Mouse (Mus musculus) midbrain, postnatal 0 days (tissue): Measurements from ENCODE around the gene Rbck1. TPM values are rescaled to one million over a fixed set of nuclear protein-coding genes. Genes with fewer than 3 reads are reported as not detected.

Source experiments
- ATAC-seq: fragments of 200-750 bp; cut with Nextera tagmentation; 2 replicates; pipeline ENCODE4 v1.8.0; 2017; ENCODE audit warnings: moderate number of reproducible peaks, mild to moderate bottlenecking, moderate TSS enrichment, moderate library complexity; ENCODE audit not compliant: low FRiP score
- DNase-seq: peaks from one replicate; pipeline ENCODE4 v3.0.0-alpha.2; 2015; ENCODE audit warnings: low spot score
- H3K27ac ChIP-seq: fragments of 300-500 bp; sonication (generic); 2 replicates; pipeline ENCODE4 v1.5.1; 2014; ENCODE audit warnings: low read depth, mild to moderate bottlenecking, low read length, mixed read lengths
- H3K27me3 ChIP-seq: fragments of 300-500 bp; sonication (generic); 2 replicates; pipeline ENCODE4 v1.6.1; 2014; ENCODE audit warnings: low read length, control low read depth, mixed read lengths; ENCODE audit not compliant: insufficient read depth
- H3K36me3 ChIP-seq: fragments of 300-500 bp; sonication (generic); 2 replicates; pipeline ENCODE4 v1.6.1; 2014; ENCODE audit warnings: low read length, control low read depth, mixed read lengths; ENCODE audit not compliant: insufficient read depth
- H3K4me1 ChIP-seq: fragments of 300-500 bp; sonication (generic); 2 replicates; pipeline ENCODE4 v1.6.1; 2014; ENCODE audit warnings: mild to moderate bottlenecking, control low read depth, antibody characterized with exemption, low read length, mixed read lengths; ENCODE audit not compliant: insufficient read depth
- H3K4me2 ChIP-seq: fragments of 300-500 bp; sonication (generic); 2 replicates; pipeline ENCODE4 v1.6.1; 2014; ENCODE audit warnings: low read depth, mild to moderate bottlenecking, low read length, mixed read lengths; ENCODE audit not compliant: poor library complexity, severe bottlenecking
- H3K4me3 ChIP-seq: fragments of 300-500 bp; sonication (generic); 2 replicates; pipeline ENCODE4 v1.5.1; 2014; ENCODE audit warnings: low read depth, mild to moderate bottlenecking, low read length, moderate library complexity
- H3K9ac ChIP-seq: fragments of 300-500 bp; sonication (generic); replicated peaks from 2 replicates; pipeline ENCODE4 v1.6.1; 2014; ENCODE audit warnings: mild to moderate bottlenecking, low read length, moderate library complexity, mixed read lengths; ENCODE audit not compliant: poor library complexity, severe bottlenecking
- H3K9me3 ChIP-seq: fragments of 300-500 bp; sonication (generic); 2 replicates; pipeline ENCODE4 v1.6.1; 2016; ENCODE audit warnings: low read length, control low read depth
- CTCF ChIP-seq: IDR thresholded peaks from 2 replicates; pipeline ENCODE4 v1.5.1; 2016; ENCODE audit warnings: antibody characterized with exemption, mild to moderate bottlenecking
- WGBS: fragments of 180-500 bp; shearing (Covaris S2); extraction: QIAGEN DNeasy Blood & Tissue Kit; methylation state at CpG from one replicate; pipeline ENCODE4 v1.1.7; 2014; 5-methylcytosine and 5-hydroxymethylcytosine counted together
- polyA plus RNA-seq: library from polyadenylated mRNA; unstranded; fragments of >200 nt; fragmentation: Nextera tagmentation; extraction: Ambion mirVana; gene quantifications from 2 replicates; pipeline ENCODE4 v1.2.1, GENCODE M21; 2015
- total RNA-seq: library from RNA; depleted of rRNA; stranded (reverse); fragments of >200 nt; gene quantifications from 2 replicates; pipeline ENCODE4 v1.2.3, GENCODE M21; 2014

The Rbck1 gene
- total and polyA plus RNA-seq, 2 experiments from 2014 or later: 90.5 to 118 TPM

- no peak for TF ChIP-seq CTCF
- Histone ChIP-seq H3K27ac (no peak overlapping the region), H3K27me3 (no peaks in the 10 kb centered on the region), H3K4me3 (no peak overlapping the region), H3K36me3 (no peaks in the 10 kb centered on the region), H3K4me2 (no peak overlapping the region), H3K9ac (no peak overlapping the region), H3K9me3 (no peaks in the 10 kb centered on the region), H3K4me1 (peaks cover 3% of the 10 kb centered on the region; the same call in 1 of the 2 replicates)
- WGBS: 84% methylated on average over 22 of the region's 22 CpGs
- DNase-seq (no peak), ATAC-seq (no peak)
Observed at GRCm38 (mm10) chr2:152339631-152340179, 7.3 kb upstream of the Rbck1 start.

GRCm38 (mm10) chr2:152338319-152338718 is 5.9 kb upstream of the Rbck1 start:
- Histone ChIP-seq H3K36me3 (no peaks in the 10 kb centered on the region), H3K4me2 (no peak overlapping the region), H3K4me3 (no peak overlapping the region), H3K27ac (no peak overlapping the region), H3K9ac (no peak overlapping the region), H3K9me3 (no peaks in the 10 kb centered on the region), H3K4me1 (peaks cover 3% of the 10 kb centered on the region; the same call in 1 of the 2 replicates), H3K27me3 (no peaks in the 10 kb centered on the region)
- no peak for TF ChIP-seq CTCF
- ATAC-seq (no peak), DNase-seq (no peak)
- 76% methylated on average over 13 of the region's 13 CpGs for WGBS

- no peak overlapping the region for H3K4me2 ChIP-seq
- no peaks in the 10 kb centered on the region for H3K9me3 ChIP-seq
- no peaks in the 10 kb centered on the region for H3K27me3 ChIP-seq
- DNase-seq (no peak), ATAC-seq (no peak)
- no peaks in the 10 kb centered on the region for H3K4me1 ChIP-seq
- WGBS: 83% methylated on average over 11 of the region's 11 CpGs
- H3K4me3 ChIP-seq: no peak overlapping the region
- H3K9ac ChIP-seq: no peak overlapping the region
- no peaks in the 10 kb centered on the region for H3K36me3 ChIP-seq
- no peak for TF ChIP-seq CTCF
- no peak overlapping the region for H3K27ac ChIP-seq
Observed at GRCm38 (mm10) chr2:152337591-152338212, 5.2 kb upstream of the Rbck1 start.

GRCm38 (mm10) chr2:152336856-152337255 is 4.4 kb upstream of the Rbck1 start:
- WGBS: 85% methylated on average over 1 of the region's 1 CpGs

GRCm38 (mm10) chr2:152335289-152335820 is 2.9 kb upstream of the Rbck1 start:
- Histone ChIP-seq H3K4me1 (peaks cover 9% of the 10 kb centered on the region), H3K27me3 (no peaks in the 10 kb centered on the region), H3K27ac (no peak overlapping the region), H3K9ac (no peak overlapping the region), H3K4me2 (no peak overlapping the region), H3K4me3 (no peak overlapping the region), H3K36me3 (no peaks in the 10 kb centered on the region), H3K9me3 (no peaks in the 10 kb centered on the region)
- no peak for TF ChIP-seq CTCF
- WGBS: 53% methylated on average over 9 of the region's 11 CpGs
- no peak for ATAC-seq
- DNase-seq: no peak

More at GRCm38 (mm10) chr2:152336856-152337255, 4.4 kb upstream of the Rbck1 start:
- Histone ChIP-seq H3K9ac (no peak overlapping the region), H3K4me2 (no peak overlapping the region), H3K4me3 (no peak overlapping the region), H3K4me1 (no peaks in the 10 kb centered on the region), H3K27me3 (no peaks in the 10 kb centered on the region), H3K27ac (no peak overlapping the region), H3K9me3 (no peaks in the 10 kb centered on the region), H3K36me3 (no peaks in the 10 kb centered on the region)
- no peak for ATAC-seq
- TF ChIP-seq CTCF: no peak
- DNase-seq: no peak

GRCm38 (mm10) chr2:152333345-152334006 is 1.0 kb upstream of the Rbck1 start:
- Histone ChIP-seq H3K9me3 (no peaks in the 10 kb centered on the region), H3K9ac (no peak overlapping the region), H3K27ac (no peak overlapping the region), H3K4me1 (peaks cover 9% of the 10 kb centered on the region), H3K36me3 (peaks cover 8% of the 10 kb centered on the region; the same call in 1 of the 2 replicates), H3K4me2 (no peak overlapping the region), H3K27me3 (no peaks in the 10 kb centered on the region), H3K4me3 (no peak overlapping the region)
- TF ChIP-seq CTCF: no peak
- DNase-seq (no peak), ATAC-seq (no peak)
- 80% methylated on average over 4 of the region's 4 CpGs for WGBS
